Mouse (Mus musculus) MEL (cell line): Measurements from ENCODE around the gene Camk2b.

Source experiments
- CTCF ChIP-seq, 3 experiments: IDR thresholded peaks in 2 of 3; conservative IDR thresholded peaks in 1 of 3; 2 replicates each; pipeline ENCODE4 v1.5.1; 2011 to 2012; ENCODE audit warnings: low read length in 3 of 3, low read depth in 2 of 3, mild to moderate bottlenecking in 2 of 3, improper control_type of control experiment in 1 of 3, inconsistent platforms in 1 of 3, mixed read lengths in 1 of 3, moderate library complexity in 1 of 3; ENCODE audit not compliant: control insufficient read depth in 1 of 3, insufficient read depth in 1 of 3, poor library complexity in 1 of 3, severe bottlenecking in 1 of 3
- EP300 ChIP-seq, 2 experiments: IDR thresholded peaks; 2 replicates each; pipeline ENCODE4 v1.6.1; 2011; ENCODE audit warnings: improper control_type of control experiment in 2 of 2, low read length in 2 of 2, low read depth in 1 of 2, mild to moderate bottlenecking in 1 of 2
- GABPA ChIP-seq: IDR thresholded peaks from 2 replicates; pipeline ENCODE4 v1.6.1; 2012; ENCODE audit warnings: low read depth, mild to moderate bottlenecking, inconsistent platforms, low read length, improper control_type of control experiment, moderate library complexity
- MAX ChIP-seq: IDR thresholded peaks from 2 replicates; pipeline ENCODE4 v1.6.1; 2011; ENCODE audit warnings: low read length, improper control_type of control experiment
- MAZ ChIP-seq: IDR thresholded peaks from 2 replicates; pipeline ENCODE4 v1.6.1; 2012; ENCODE audit warnings: low read depth, mild to moderate bottlenecking, inconsistent platforms, low read length, improper control_type of control experiment
- NELFE ChIP-seq: IDR thresholded peaks from 2 replicates; pipeline ENCODE4 v1.6.1; 2011; ENCODE audit warnings: low read depth, low read length, improper control_type of control experiment
- POLR2A ChIP-seq, 2 experiments: IDR thresholded peaks; 2 replicates each; pipeline ENCODE4 v1.6.1; 2011 to 2012; ENCODE audit warnings: low read length in 2 of 2, mild to moderate bottlenecking in 2 of 2, control low read depth in 1 of 2, improper control_type of control experiment in 1 of 2, low read depth in 1 of 2, moderate library complexity in 1 of 2; ENCODE audit not compliant: control insufficient read depth in 1 of 2, insufficient read depth in 1 of 2, poor library complexity in 1 of 2
- SMC3 ChIP-seq: IDR thresholded peaks from 2 replicates; pipeline ENCODE4 v1.6.1; 2011; ENCODE audit warnings: low read depth, low read length, improper control_type of control experiment
- TAL1 ChIP-seq: IDR thresholded peaks from 2 replicates; pipeline ENCODE4 v1.6.1; 2012; ENCODE audit warnings: mild to moderate bottlenecking, inconsistent platforms, low read length, moderate library complexity, mixed read lengths
- TCF12 ChIP-seq: IDR thresholded peaks from 2 replicates; pipeline ENCODE4 v1.6.1; 2014; ENCODE audit warnings: low read depth, mild to moderate bottlenecking, inconsistent platforms, low read length, improper control_type of control experiment, moderate library complexity

DNA sequence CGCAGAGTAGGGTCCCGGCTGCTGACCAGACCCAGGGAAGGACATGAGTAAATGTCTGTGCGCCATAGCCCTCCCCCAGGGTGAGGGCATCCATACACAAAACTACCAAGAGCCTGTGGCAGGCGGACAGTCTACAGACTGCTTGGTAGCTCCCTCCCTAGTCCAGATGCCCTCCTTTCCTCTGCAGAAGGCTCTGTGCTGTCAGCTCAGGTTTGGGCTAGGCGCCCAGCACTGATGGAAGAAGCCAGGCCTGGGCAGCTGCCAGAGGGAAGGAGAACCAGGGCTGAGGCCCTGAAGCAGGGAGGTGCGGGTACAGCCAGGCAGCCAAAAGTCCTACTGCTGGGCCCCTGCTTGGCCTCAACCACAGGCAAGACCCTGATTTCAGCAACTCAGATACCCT lies 35.5 kb downstream of the Camk2b start:
- no peak for TF ChIP-seq NELFE
- no peak for TF ChIP-seq MAZ
- TF ChIP-seq GABPA: no peak
- no peak for TF ChIP-seq CTCF (IDR thresholded peaks at IDR 0.05 in 2 of 3, conservative IDR thresholded peaks at IDR 0.05 in 1 of 3; ENCODE audit: control insufficient read depth in 1 of 3, insufficient read depth in 1 of 3, low read depth in 2 of 3, low read length in 3 of 3, poor library complexity in 1 of 3, severe bottlenecking in 1 of 3)
- TF ChIP-seq POLR2A (IDR thresholded peaks at IDR 0.05; ENCODE audit: control insufficient read depth in 1 of 2, insufficient read depth in 1 of 2, low read depth in 1 of 2, low read length in 2 of 2, poor library complexity in 1 of 2): no peak
- no peak for TF ChIP-seq SMC3
- TF ChIP-seq TAL1: no peak
- TF ChIP-seq EP300 (IDR thresholded peaks at IDR 0.05; ENCODE audit: low read depth in 1 of 2, low read length in 2 of 2): no peak
- no peak for TF ChIP-seq MAX
- no peak for TF ChIP-seq TCF12
